Mouse (Mus musculus) liver, adult 2 months (tissue): ENCODE results near the gene Pcdh15.

ENCODE experiments used
- CTCF ChIP-seq: fragments of 200-500 bp; IDR thresholded peaks from 2 replicates; pipeline ENCODE4 v1.5.1; 2011; ENCODE audit warnings: low read depth, low read length, control low read depth
- POLR2A ChIP-seq: fragments of 200-500 bp; IDR thresholded peaks from 2 replicates; pipeline ENCODE4 v1.6.1; 2011; ENCODE audit warnings: low read length, control low read depth; ENCODE audit not compliant: insufficient read depth; ENCODE audit errors: extremely low read depth

DNA sequence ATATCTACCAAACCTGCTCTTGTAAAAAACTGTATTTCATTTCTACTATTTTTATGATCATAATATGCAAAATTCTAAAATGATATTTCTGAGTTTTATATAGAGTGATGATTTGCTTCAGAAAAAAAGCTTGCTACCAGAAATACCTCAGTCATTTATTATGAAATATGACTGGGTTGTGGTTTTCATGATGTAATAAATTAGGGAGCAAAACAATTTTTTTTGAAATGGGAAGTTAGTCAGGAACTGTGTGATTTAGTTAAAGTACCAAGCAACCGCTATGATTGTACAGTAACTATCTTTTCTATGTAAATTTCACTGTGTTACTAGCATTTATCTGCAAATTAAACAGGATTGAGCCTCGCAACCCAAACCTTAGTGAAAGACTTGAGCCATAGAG is 1480.8 kb downstream of the Pcdh15 start:
- no peak for TF ChIP-seq CTCF
- no peak for TF ChIP-seq POLR2A
